Mouse (Mus musculus) ES-Bruce4 (cell line): Measurements from ENCODE around the gene Csnk1d.

Source experiments
- CTCF ChIP-seq: IDR thresholded peaks from one replicate; pipeline ENCODE4 v1.8.1; 2011; ENCODE audit warnings: low read depth, low read length
- POLR2A ChIP-seq: IDR thresholded peaks from one replicate; pipeline ENCODE4 v1.8.1; 2011; ENCODE audit warnings: low read length; ENCODE audit not compliant: insufficient read depth

GRCm38 (mm10) chr11:120965587-120965986, 25.5 kb downstream of the Csnk1d start:
- TF ChIP-seq POLR2A: no peak
- no peak for TF ChIP-seq CTCF
